Mouse (Mus musculus) heart, adult 2 months (tissue): ENCODE results near the gene Rin2.

Source experiments
- CTCF ChIP-seq: fragments of 200-600 bp; IDR thresholded peaks from 2 replicates; pipeline ENCODE4 v1.8.1; 2022; ENCODE audit warnings: antibody characterized with exemption, mild to moderate bottlenecking, moderate library complexity
- EP300 ChIP-seq: fragments of 200-500 bp; IDR thresholded peaks from 2 replicates; pipeline ENCODE4 v1.6.1; 2011; ENCODE audit warnings: low read depth, low read length, control low read depth; ENCODE audit not compliant: insufficient read depth
- POLR2A ChIP-seq: fragments of 200-500 bp; IDR thresholded peaks from 2 replicates; pipeline ENCODE4 v1.6.1; 2011; ENCODE audit warnings: mild to moderate bottlenecking, low read depth, low read length, control low read depth; ENCODE audit not compliant: insufficient read depth

DNA sequence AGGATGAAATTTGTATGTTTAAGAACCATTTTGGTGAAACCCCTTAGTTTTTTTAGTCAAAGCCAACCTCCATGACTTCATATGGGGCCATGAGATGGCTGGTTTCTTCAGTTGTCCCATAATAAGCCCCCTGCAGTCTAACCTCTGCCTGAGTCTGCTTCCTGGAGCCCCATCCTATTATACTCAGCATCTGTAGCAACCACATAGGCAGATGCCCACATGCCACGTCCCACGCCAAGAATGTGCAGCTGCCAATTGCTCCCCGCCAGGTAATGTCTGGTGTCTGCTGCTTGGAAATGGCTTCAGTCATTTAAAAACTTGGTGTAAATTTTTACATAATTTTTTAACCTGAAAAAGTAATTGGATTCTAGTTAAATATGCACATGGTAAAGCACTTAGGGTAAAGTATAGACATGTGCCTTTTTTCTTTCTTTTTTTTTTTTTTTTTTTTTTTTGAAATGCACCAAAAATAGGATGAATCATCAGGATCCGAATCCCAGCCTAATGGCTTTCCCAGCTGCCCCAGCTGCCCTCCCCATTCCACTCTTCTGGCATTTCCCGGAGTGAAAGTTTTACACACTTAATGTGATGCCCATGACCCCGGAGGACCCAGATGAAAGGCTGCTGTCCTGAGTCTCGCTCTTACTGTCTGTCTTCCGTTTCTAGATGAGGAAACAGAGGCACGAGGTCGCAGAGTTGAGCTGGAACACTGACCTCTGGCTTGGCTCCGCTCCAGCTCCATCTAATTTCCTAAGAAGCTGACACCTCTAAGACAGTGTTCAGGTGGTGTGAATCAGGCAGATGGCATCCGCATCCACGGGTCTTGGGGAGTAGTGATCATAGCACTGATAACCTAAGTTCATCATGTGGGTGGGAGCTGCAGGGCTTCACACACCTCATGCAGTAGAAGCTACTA lies 68.0 kb downstream of the Rin2 start:
- no peak for TF ChIP-seq CTCF
- no peak for TF ChIP-seq POLR2A
- TF ChIP-seq EP300 = no peak
